Mouse (Mus musculus) liver, postnatal 0 days (tissue): ENCODE measurements around the gene Auh.

Experiments
- CTCF ChIP-seq: sonication (generic); IDR thresholded peaks from 2 replicates; pipeline ENCODE4 v1.5.1; 2016; ENCODE audit warnings: antibody characterized with exemption, low read depth
- EP300 ChIP-seq: IDR thresholded peaks from 2 replicates; pipeline ENCODE4 v1.6.1; 2016; ENCODE audit warnings: antibody characterized with exemption, low read depth, mild to moderate bottlenecking

GRCm38 (mm10) chr13:52857781-52858180, 71.7 kb downstream of the Auh start:
- no peak for TF ChIP-seq CTCF
- no peak for TF ChIP-seq EP300
